Mouse (Mus musculus) CH12.LX (cell line): ENCODE results near the gene Scd2. TPM values are rescaled to one million over a fixed set of nuclear protein-coding genes. Genes with fewer than 3 reads are reported as not detected.

Experiments used
- DNase-seq: peaks from one replicate; pipeline ENCODE4 v3.0.0-alpha.2; 2013; ENCODE audit errors: extremely low read depth
- H3K27ac ChIP-seq: 2 replicates; pipeline ENCODE4 v1.5.1; 2012; ENCODE audit warnings: low read depth, mild to moderate bottlenecking, control low read depth, moderate library complexity; ENCODE audit not compliant: insufficient read depth
- H3K27me3 ChIP-seq: replicated peaks from 2 replicates; pipeline ENCODE3; 2012; ENCODE audit warnings: inconsistent platforms
- H3K36me3 ChIP-seq, 2 experiments: replicated peaks in 1 of 2; 2 replicates each; pipeline versions ENCODE3 to v1.6.1; 2012; ENCODE audit warnings: inconsistent platforms in 1 of 2, low read length in 1 of 2, mild to moderate bottlenecking in 1 of 2, mixed read lengths in 1 of 2, moderate library complexity in 1 of 2; ENCODE audit not compliant: control insufficient read depth in 1 of 2, insufficient read depth in 1 of 2
- H3K4me1 ChIP-seq, 2 experiments: 2 replicates each; pipeline ENCODE4 v1.6.1; 2012; ENCODE audit warnings: inconsistent platforms in 1 of 2, moderate library complexity in 1 of 2; ENCODE audit not compliant: insufficient read depth in 2 of 2, control insufficient read depth in 1 of 2
- H3K4me2 ChIP-seq: 2 replicates; pipeline ENCODE4 v1.6.1; 2012; ENCODE audit warnings: low read depth, mild to moderate bottlenecking, control low read depth; ENCODE audit not compliant: poor library complexity, insufficient read depth, severe bottlenecking
- H3K4me3 ChIP-seq, 3 experiments: fragments of 150-350 bp in 1 of 3; sonication (generic) in 1 of 3; replicated peaks in 1 of 3; 2 replicates each; pipeline versions ENCODE3 to v1.5.1; 2011 to 2012; ENCODE audit warnings: low read depth in 2 of 3, low read length in 2 of 3, mild to moderate bottlenecking in 2 of 3, moderate library complexity in 2 of 3, control low read depth in 1 of 3, improper control_type of control experiment in 1 of 3, inconsistent platforms in 1 of 3, mixed read lengths in 1 of 3; ENCODE audit not compliant: poor library complexity in 1 of 3
- H3K79me2 ChIP-seq: replicated peaks from 2 replicates; pipeline ENCODE4 v1.6.1; 2012; ENCODE audit warnings: mild to moderate bottlenecking, moderate library complexity; ENCODE audit not compliant: control insufficient read depth, poor library complexity, insufficient read depth, severe bottlenecking; ENCODE audit errors: extremely low read depth
- H3K9ac ChIP-seq: 2 replicates; pipeline ENCODE4 v1.6.1; 2012; ENCODE audit warnings: low read depth, mild to moderate bottlenecking, control low read depth, moderate library complexity; ENCODE audit not compliant: insufficient read depth
- H3K9me3 ChIP-seq: replicated peaks from 2 replicates; pipeline ENCODE3; 2012; ENCODE audit warnings: low read length, inconsistent platforms, mixed read lengths
- BHLHE40 ChIP-seq: IDR thresholded peaks from 2 replicates; pipeline ENCODE4 v1.6.1; 2011; ENCODE audit warnings: mild to moderate bottlenecking, low read depth, low read length, improper control_type of control experiment
- CHD1 ChIP-seq: IDR thresholded peaks from 2 replicates; pipeline ENCODE4 v1.6.1; 2012; ENCODE audit warnings: low read depth, low read length, improper control_type of control experiment, inconsistent platforms
- CHD2 ChIP-seq: IDR thresholded peaks from 2 replicates; pipeline ENCODE4 v1.6.1; 2011; ENCODE audit warnings: low read length, improper control_type of control experiment
- CTCF ChIP-seq, 2 experiments: IDR thresholded peaks in 1 of 2; conservative IDR thresholded peaks in 1 of 2; 2 replicates each; pipeline ENCODE4 v1.5.1; 2011 to 2012; ENCODE audit warnings: low read depth in 2 of 2, low read length in 2 of 2, improper control_type of control experiment in 1 of 2, inconsistent platforms in 1 of 2, mild to moderate bottlenecking in 1 of 2, moderate library complexity in 1 of 2
- E2F4 ChIP-seq: IDR thresholded peaks from 2 replicates; pipeline ENCODE4 v1.6.1; 2011; ENCODE audit warnings: low read depth, low read length, improper control_type of control experiment; ENCODE audit not compliant: insufficient replicate concordance
- ELF1 ChIP-seq: IDR thresholded peaks from 2 replicates; pipeline ENCODE4 v1.6.1; 2014; ENCODE audit warnings: low read depth, mild to moderate bottlenecking, inconsistent platforms, low read length, improper control_type of control experiment
- EP300 ChIP-seq: IDR thresholded peaks from 2 replicates; pipeline ENCODE4 v1.6.1; 2011; ENCODE audit warnings: low read length, improper control_type of control experiment
- ETS1 ChIP-seq: conservative IDR thresholded peaks from 2 replicates; pipeline ENCODE4 v1.6.1; 2012; ENCODE audit warnings: low read depth, mild to moderate bottlenecking, inconsistent platforms, low read length, improper control_type of control experiment, moderate library complexity
- GABPA ChIP-seq: IDR thresholded peaks from 2 replicates; pipeline ENCODE4 v1.6.1; 2012; ENCODE audit warnings: low read depth, low read length, improper control_type of control experiment, inconsistent platforms; ENCODE audit not compliant: insufficient replicate concordance
- HCFC1 ChIP-seq: IDR thresholded peaks from 2 replicates; pipeline ENCODE4 v1.6.1; 2012; ENCODE audit warnings: low read depth, mild to moderate bottlenecking, inconsistent platforms, low read length, improper control_type of control experiment
- IRF4 ChIP-seq: IDR thresholded peaks from 2 replicates; pipeline ENCODE4 v1.6.1; 2014; ENCODE audit warnings: low read depth, mild to moderate bottlenecking, inconsistent platforms, low read length, improper control_type of control experiment
- JUN ChIP-seq: IDR thresholded peaks from 2 replicates; pipeline ENCODE4 v1.6.1; 2011; ENCODE audit warnings: low read depth, mild to moderate bottlenecking, low read length, improper control_type of control experiment, moderate library complexity; ENCODE audit not compliant: insufficient read depth
- JUND ChIP-seq: conservative IDR thresholded peaks from 2 replicates; pipeline ENCODE4 v1.6.1; 2011; ENCODE audit warnings: low read depth, low read length, improper control_type of control experiment
- KAT2A ChIP-seq: IDR thresholded peaks from 2 replicates; pipeline ENCODE4 v1.6.1; 2012; ENCODE audit warnings: low read length, improper control_type of control experiment, inconsistent platforms; ENCODE audit not compliant: insufficient replicate concordance
- MAFK ChIP-seq: IDR thresholded peaks from 2 replicates; pipeline ENCODE4 v1.6.1; 2011; ENCODE audit warnings: low read length, improper control_type of control experiment; ENCODE audit not compliant: insufficient replicate concordance
- MAX ChIP-seq: IDR thresholded peaks from 2 replicates; pipeline ENCODE4 v1.6.1; 2011; ENCODE audit warnings: low read length, improper control_type of control experiment
- MAZ ChIP-seq: IDR thresholded peaks from 2 replicates; pipeline ENCODE4 v1.6.1; 2012; ENCODE audit warnings: low read depth, mild to moderate bottlenecking, inconsistent platforms, low read length, improper control_type of control experiment, moderate library complexity
- MEF2A ChIP-seq: IDR thresholded peaks from 2 replicates; pipeline ENCODE4 v1.6.1; 2014; ENCODE audit warnings: low read depth, mild to moderate bottlenecking, inconsistent platforms, low read length, improper control_type of control experiment, borderline replicate concordance
- MXI1 ChIP-seq: IDR thresholded peaks from 2 replicates; pipeline ENCODE4 v1.6.1; 2011; ENCODE audit warnings: mild to moderate bottlenecking, low read depth, low read length, improper control_type of control experiment
- MYC ChIP-seq: IDR thresholded peaks from 2 replicates; pipeline ENCODE4 v1.6.1; 2011; ENCODE audit warnings: low read depth, mild to moderate bottlenecking, improper control_type of control experiment, low read length
- NELFE ChIP-seq: IDR thresholded peaks from 2 replicates; pipeline ENCODE4 v1.6.1; 2011; ENCODE audit warnings: low read depth, low read length, improper control_type of control experiment
- NRF1 ChIP-seq: IDR thresholded peaks from 2 replicates; pipeline ENCODE4 v1.6.1; 2014; ENCODE audit warnings: low read depth, mild to moderate bottlenecking, inconsistent platforms, low read length, improper control_type of control experiment, moderate library complexity
- PAX5 ChIP-seq: IDR thresholded peaks from 2 replicates; pipeline ENCODE4 v1.6.1; 2012; ENCODE audit warnings: low read length, inconsistent platforms, mixed read lengths
- POLR2A ChIP-seq: IDR thresholded peaks from 2 replicates; pipeline ENCODE4 v1.6.1; 2011; ENCODE audit warnings: low read depth, mild to moderate bottlenecking, improper control_type of control experiment, low read length
- POLR2AphosphoS2 ChIP-seq: IDR thresholded peaks from 2 replicates; pipeline ENCODE4 v1.6.1; 2011; ENCODE audit warnings: low read depth, low read length, improper control_type of control experiment
- RAD21 ChIP-seq: IDR thresholded peaks from 2 replicates; pipeline ENCODE4 v1.6.1; 2011; ENCODE audit warnings: low read depth, mild to moderate bottlenecking, low read length, improper control_type of control experiment, moderate library complexity
- RCOR1 ChIP-seq: conservative IDR thresholded peaks from 2 replicates; pipeline ENCODE4 v1.6.1; 2012; ENCODE audit warnings: low read depth, mild to moderate bottlenecking, inconsistent platforms, low read length, improper control_type of control experiment
- SIN3A ChIP-seq: IDR thresholded peaks from 2 replicates; pipeline ENCODE4 v1.6.1; 2012; ENCODE audit warnings: low read length, improper control_type of control experiment, inconsistent platforms
- SMC3 ChIP-seq: IDR thresholded peaks from 2 replicates; pipeline ENCODE4 v1.6.1; 2011; ENCODE audit warnings: low read depth, low read length, improper control_type of control experiment
- TBP ChIP-seq: conservative IDR thresholded peaks from 2 replicates; pipeline ENCODE4 v1.6.1; 2011; ENCODE audit warnings: low read depth, low read length, improper control_type of control experiment
- TCF12 ChIP-seq: IDR thresholded peaks from 2 replicates; pipeline ENCODE4 v1.6.1; 2014; ENCODE audit warnings: low read depth, mild to moderate bottlenecking, inconsistent platforms, low read length, improper control_type of control experiment
- UBTF ChIP-seq: IDR thresholded peaks from 2 replicates; pipeline ENCODE4 v1.6.1; 2012; ENCODE audit warnings: low read depth, mild to moderate bottlenecking, inconsistent platforms, low read length, improper control_type of control experiment, moderate library complexity
- USF1 ChIP-seq: IDR thresholded peaks from 2 replicates; pipeline ENCODE4 v1.6.1; 2014; ENCODE audit warnings: low read depth, mild to moderate bottlenecking, inconsistent platforms, low read length, improper control_type of control experiment
- USF2 ChIP-seq: conservative IDR thresholded peaks from 2 replicates; pipeline ENCODE4 v1.6.1; 2011; ENCODE audit warnings: low read depth, low read length, improper control_type of control experiment
- ZC3H11A ChIP-seq: IDR thresholded peaks from 2 replicates; pipeline ENCODE4 v1.6.1; 2012; ENCODE audit warnings: low read depth, mild to moderate bottlenecking, inconsistent platforms, low read length, improper control_type of control experiment
- ZKSCAN1 ChIP-seq: IDR thresholded peaks from 2 replicates; pipeline ENCODE4 v1.6.1; 2012; ENCODE audit warnings: low read depth, inconsistent platforms, low read length, improper control_type of control experiment, borderline replicate concordance
- ZMIZ1 ChIP-seq: IDR thresholded peaks from 2 replicates; pipeline ENCODE4 v1.6.1; 2012; ENCODE audit warnings: low read depth, mild to moderate bottlenecking, inconsistent platforms, low read length, improper control_type of control experiment
- ZNF384 ChIP-seq: IDR thresholded peaks from 2 replicates; pipeline ENCODE4 v1.6.1; 2012; ENCODE audit warnings: low read depth, low read length, improper control_type of control experiment, inconsistent platforms
- dilution Hi-C: fragments of 300-500 bp; cut with MboI; formaldehyde crosslinking; loops from 2 replicates; pipeline ENCODE4 v1.14.3; 2020; ENCODE audit warnings: low sequenced_read_pairs; ENCODE audit not compliant: extremely low pct_unique_long_range_greater_than_20kb, extremely low pct_ligation_motif_present
- in situ Hi-C: fragments of 300-500 bp; cut with MboI; formaldehyde crosslinking; loops from 3 replicates; pipeline ENCODE4 v1.14.3; 2019; ENCODE audit warnings: low sequenced_read_pairs, low pct_ligation_motif_present, low pct_unique_long_range_greater_than_20kb, mixed read lengths
- polyA plus RNA-seq: library from polyadenylated mRNA; unstranded; fragments of >175 nt; gene quantifications from 2 replicates; pipeline ENCODE4 v1.2.1, GENCODE M21; 2012; ENCODE audit warnings: low read depth; ENCODE audit not compliant: insufficient read length
- total RNA-seq, 2 experiments: library from RNA; depleted of rRNA; stranded (reverse); fragments of 300-350 nt in 1 of 2; fragments of >200 nt in 1 of 2; gene quantifications; 2 replicates each; pipeline ENCODE4 v1.2.3; 2012 to 2014

Scd2 gene
- total and polyA plus RNA-seq, 3 experiments, result 205 to 408 (median 212) TPM

GRCm38 (mm10) chr19:44283157-44284024, 10.1 kb upstream of the Scd2 start:
- H3K4me3 ChIP-seq, result peak overlapping the region; percentile 15 to 52 (median 45)

GRCm38 (mm10) chr19:44284025-44284695, 9.3 kb upstream of the Scd2 start:
- peak overlapping the region; percentile 52 to 65 (median 56) for H3K4me3 ChIP-seq
- peak overlapping the region; percentile 87 for H3K9ac ChIP-seq
- H3K79me2 ChIP-seq, result no peaks in the 10 kb centered on the region
- dilution Hi-C loops, result no loop called here
- peak overlapping the region; percentile 91 for H3K4me2 ChIP-seq
- no peaks in the 10 kb centered on the region for H3K9me3 ChIP-seq
- peak overlapping the region; percentile 93 for H3K27ac ChIP-seq
- peak; percentile 95 for DNase-seq
- in situ Hi-C loops, result no loop called here
- peaks cover 15 to 49% of the 10 kb centered on the region in 2 experiments for H3K4me1 ChIP-seq
- no peaks in the 10 kb centered on the region for H3K27me3 ChIP-seq
- peaks cover 0 to 2% of the 10 kb centered on the region in 2 experiments for H3K36me3 ChIP-seq
- TF ChIP-seq TCF12 (peak; percentile 80), UBTF (no peak; the same call in 1 of the 2 replicates), POLR2A (peak; percentile 49), MEF2A (peak; percentile 48; the same call in 1 of the 2 replicates), JUN (no peak), TBP (no peak; the same call in 1 of the 2 replicates), SIN3A (peak; percentile 30), CHD2 (peak; percentile 52; the same call in 1 of the 2 replicates), GABPA (no peak), POLR2AphosphoS2 (no peak), CTCF (conservative IDR thresholded peaks at IDR 0.05 in 1 of 2, IDR thresholded peaks at IDR 0.05 in 1 of 2; ENCODE audit: low read depth in 2 of 2, low read length in 2 of 2) (no peak), SMC3 (no peak), E2F4 (no peak), IRF4 (peak; percentile 72)

More at GRCm38 (mm10) chr19:44283157-44284024, 10.1 kb upstream of the Scd2 start:
- dilution Hi-C loops, result no loop called here
- in situ Hi-C loops, result no loop called here
- peaks cover 15 to 49% of the 10 kb centered on the region in 2 experiments for H3K4me1 ChIP-seq
- H3K27me3 ChIP-seq, result no peaks in the 10 kb centered on the region
- no peaks in the 10 kb centered on the region for H3K9me3 ChIP-seq
- peak; percentile 62 for DNase-seq
- H3K9ac ChIP-seq, result peak overlapping the region; percentile 87
- H3K36me3 ChIP-seq, result peaks cover 0 to 2% of the 10 kb centered on the region in 2 experiments
- no peaks in the 10 kb centered on the region for H3K79me2 ChIP-seq
- H3K4me2 ChIP-seq, result peak overlapping the region; percentile 91
- TF ChIP-seq JUN, result no peak
- TF ChIP-seq POLR2AphosphoS2, result no peak
- TF ChIP-seq USF1, result no peak
- TF ChIP-seq TBP, result no peak
- TF ChIP-seq RCOR1, result no peak
- TF ChIP-seq MAX, result peak; percentile 20
- TF ChIP-seq NELFE, result no peak
- no peak for TF ChIP-seq ZKSCAN1
- TF ChIP-seq MAFK, result no peak
- TF ChIP-seq KAT2A, result 0 out of 2 replicates have a peak, but pooled peaks have one; percentile 36
- TF ChIP-seq E2F4, result no peak
- TF ChIP-seq CTCF (conservative IDR thresholded peaks at IDR 0.05 in 1 of 2, IDR thresholded peaks at IDR 0.05 in 1 of 2; ENCODE audit: low read depth in 2 of 2, low read length in 2 of 2), result no peak
- no peak; the same call in 1 of the 2 replicates for TF ChIP-seq MXI1
- no peak for TF ChIP-seq NRF1
- TF ChIP-seq MAZ, result no peak
- no peak for TF ChIP-seq JUND
- TF ChIP-seq MEF2A, result no peak
- TF ChIP-seq POLR2A, result 0 out of 2 replicates have a peak, but pooled peaks have one; percentile 8
- no peak for TF ChIP-seq HCFC1
- TF ChIP-seq RAD21, result no peak
- TF ChIP-seq CHD1, result peak; percentile 90; the same call in 1 of the 2 replicates
- no peak for TF ChIP-seq USF2
- 0 out of 2 replicates have a peak, but pooled peaks have one; percentile 0 for TF ChIP-seq CHD2
- TF ChIP-seq IRF4, result no peak
- TF ChIP-seq ZNF384, result no peak
- TF ChIP-seq SIN3A, result peak; percentile 68; the same call in 1 of the 2 replicates
- no peak for TF ChIP-seq UBTF
- no peak for TF ChIP-seq SMC3
- TF ChIP-seq ZMIZ1, result no peak
- TF ChIP-seq TCF12, result no peak; the same call in 1 of the 2 replicates
- no peak for TF ChIP-seq PAX5
- TF ChIP-seq ETS1, result no peak
- no peak for TF ChIP-seq GABPA
- no peak for TF ChIP-seq ELF1
- peak; percentile 38 for TF ChIP-seq EP300
- no peak for TF ChIP-seq ZC3H11A
- TF ChIP-seq MYC, result no peak
- TF ChIP-seq BHLHE40, result 0 out of 2 replicates have a peak, but pooled peaks have one; percentile 10
- H3K27ac ChIP-seq, result peak overlapping the region; percentile 93
